Mouse (Mus musculus) megakaryocyte-erythroid progenitor cell, adult 5 weeks (primary cell): ENCODE measurements around the gene Ptcd3. TPM values are rescaled to one million over a fixed set of nuclear protein-coding genes. Genes with fewer than 3 reads are reported as not detected.

Source experiments
- polyA plus RNA-seq: library from polyadenylated mRNA; stranded (reverse); fragments of >175 nt; gene quantifications from 2 replicates; pipeline ENCODE4 v1.2.3, GENCODE M21; 2012

The Ptcd3 gene
- polyA plus RNA-seq: 4.1 and 4.5 TPM in 2 replicates

DNA sequence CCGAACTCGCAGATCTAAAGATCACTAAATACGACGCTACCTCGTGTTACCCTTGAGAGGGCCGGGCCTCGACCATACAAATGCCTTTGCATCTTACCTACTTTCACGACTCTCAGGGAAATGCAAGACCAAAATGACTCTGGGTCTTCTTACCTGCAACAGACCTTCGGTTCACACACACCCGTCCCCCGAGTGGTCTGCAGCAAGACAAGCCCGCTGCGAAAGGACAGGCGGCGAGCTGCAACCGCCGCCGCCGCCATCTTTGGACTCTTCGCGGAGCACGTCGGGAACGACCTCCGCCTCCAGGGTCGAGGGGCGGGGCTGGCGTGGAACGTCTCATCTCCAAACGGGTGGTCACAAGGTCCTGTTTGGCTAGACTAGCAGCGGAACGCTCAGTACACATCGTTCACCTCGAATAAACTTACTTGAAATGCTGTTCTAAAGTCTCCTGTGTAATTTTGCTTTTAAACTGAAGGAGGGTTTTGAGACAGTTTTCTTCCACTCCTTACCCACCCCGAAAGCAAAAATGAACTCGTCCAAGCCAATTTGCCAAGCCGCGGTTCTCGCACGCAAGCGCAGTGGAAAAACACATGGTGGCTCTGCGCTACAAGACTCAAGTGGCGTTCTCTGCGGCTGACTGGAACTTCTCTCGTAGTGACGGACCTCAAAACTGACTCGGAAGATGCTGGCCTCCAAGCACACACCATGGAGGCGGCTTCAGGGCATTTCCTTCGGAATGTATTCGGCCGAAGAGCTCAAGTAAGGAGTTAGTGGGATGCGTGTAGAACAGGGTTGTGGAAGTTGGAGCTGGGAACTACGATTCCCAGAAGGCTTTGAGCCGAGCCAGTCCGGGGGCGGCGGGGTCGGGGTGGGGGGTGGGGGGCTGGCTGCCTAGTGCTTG lies at the start of gene Ptcd3, which contains the start of gene Polr1a:
TSS of gene Ptcd3 (minus strand) at position 270 of the 901 bp plus-strand sequence.
TSS of gene Polr1a (plus strand) at position 573 of the 901 bp plus-strand sequence.

DNA sequence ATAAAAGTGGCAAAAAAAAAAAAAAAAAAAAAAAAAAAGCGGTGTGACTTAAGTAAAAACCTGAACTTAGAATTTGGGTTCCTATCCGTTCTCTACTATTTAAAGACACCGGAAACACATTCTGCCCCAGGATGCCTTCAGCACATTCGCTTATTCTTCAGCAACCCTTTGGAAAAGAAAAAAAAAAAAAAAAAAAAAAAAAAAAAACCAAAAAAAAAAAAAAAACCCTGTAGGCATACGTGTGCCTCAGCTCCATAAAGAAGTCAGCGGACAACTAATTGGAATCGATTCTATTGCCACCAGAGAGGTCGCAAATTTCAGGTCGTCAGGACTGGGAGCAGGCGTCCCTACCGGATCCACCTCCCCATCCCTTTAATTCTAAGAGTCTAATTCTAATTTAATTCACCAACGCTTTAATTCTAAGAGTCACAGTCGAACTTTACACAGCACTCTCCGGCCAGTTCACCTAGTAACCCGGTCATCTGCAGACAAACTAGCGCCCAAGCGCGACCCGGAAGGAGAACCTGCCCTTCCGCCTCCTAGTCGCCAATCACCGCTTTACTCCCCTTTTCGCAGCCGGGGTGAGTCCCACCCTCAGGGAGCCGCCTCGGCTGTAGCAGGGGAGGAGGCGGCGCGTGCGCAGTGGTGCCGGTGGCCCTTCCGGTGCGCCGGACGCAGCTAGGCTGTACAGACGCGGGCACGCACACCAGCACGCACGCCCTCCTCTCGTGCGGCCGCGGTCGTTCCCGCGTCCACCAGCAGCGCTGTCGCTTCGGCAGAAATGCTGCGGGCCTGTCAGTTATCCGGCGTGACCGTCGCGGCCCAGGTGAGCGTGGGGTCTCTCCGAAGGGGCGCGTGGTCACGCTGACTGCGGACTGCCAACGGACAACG lies 77.6 kb downstream of the Ptcd3 start, which contains the start of gene Immt:
TSS of gene Immt (plus strand) at position 642 of the 891 bp plus-strand sequence.

Other genes with a start within 250 kb of the Ptcd3 start
- gene Reep1, start 201.2 kb downstream of the Ptcd3 start, polyA plus RNA-seq: 0.50 and 0.61 TPM in 2 replicates
- 1.6 and 2.9 TPM in 2 replicates for gene Mrpl35, start 81.8 kb downstream of the Ptcd3 start, polyA plus RNA-seq
- gene Immt, start 77.4 kb downstream of the Ptcd3 start, polyA plus RNA-seq: 35.5 and 41.7 TPM in 2 replicates
- gene Polr1a, start 303 bp upstream of the Ptcd3 start, polyA plus RNA-seq: 16.6 and 22.7 TPM in 2 replicates
- 18.1 and 22.4 TPM in 2 replicates for gene St3gal5, start 188.8 kb upstream of the Ptcd3 start, polyA plus RNA-seq